Mouse (Mus musculus): ENCODE data around the gene Adprhl1.

- peak; percentile 26; the same call in 1 of the 2 replicates for TF ChIP-seq CTCF (IDR thresholded peaks at IDR 0.05; ENCODE audit: borderline replicate concordance, extremely low read depth, insufficient read depth, insufficient read length)
- TF ChIP-seq POLR2A (IDR thresholded peaks at IDR 0.05; ENCODE audit: borderline replicate concordance, extremely low read depth, insufficient read depth, insufficient read length, poor library complexity, severe bottlenecking), result no peak
These were observed 50.5 kb downstream of the Adprhl1 start for GRCm38 (mm10) chr8:13203472-13203871.
